Mouse (Mus musculus): ENCODE results near the gene Olfr221.

The Olfr221 gene

DNA sequence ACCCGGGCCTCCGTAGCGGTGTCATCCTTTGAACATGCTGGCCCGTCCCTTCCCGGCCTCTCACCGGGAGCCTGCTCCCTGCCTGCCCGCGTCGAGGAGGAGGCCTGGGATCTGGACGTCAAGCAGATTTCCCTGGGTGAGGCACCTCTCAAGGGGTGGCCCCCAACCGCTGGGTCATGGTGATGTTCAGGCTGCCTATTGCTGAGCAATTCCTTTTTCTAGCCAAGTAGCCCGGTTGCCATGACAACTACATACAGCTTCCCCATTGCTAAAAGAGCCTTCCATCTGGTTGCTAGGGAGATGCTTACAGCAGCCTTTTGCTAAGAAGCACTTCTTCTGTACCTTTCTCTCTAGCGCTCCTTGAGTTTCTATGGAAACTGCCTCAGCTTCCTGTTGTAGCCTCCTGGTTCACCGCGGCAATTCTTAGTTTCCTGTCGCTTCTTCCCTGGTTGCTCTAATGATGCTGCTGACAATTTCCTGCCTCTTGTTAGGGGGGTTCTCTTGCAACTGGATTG, 38.2 kb downstream of the Olfr221 start:
- DNase-seq (ENCODE audit: low spot score in 2 of 2): no peak

DNA sequence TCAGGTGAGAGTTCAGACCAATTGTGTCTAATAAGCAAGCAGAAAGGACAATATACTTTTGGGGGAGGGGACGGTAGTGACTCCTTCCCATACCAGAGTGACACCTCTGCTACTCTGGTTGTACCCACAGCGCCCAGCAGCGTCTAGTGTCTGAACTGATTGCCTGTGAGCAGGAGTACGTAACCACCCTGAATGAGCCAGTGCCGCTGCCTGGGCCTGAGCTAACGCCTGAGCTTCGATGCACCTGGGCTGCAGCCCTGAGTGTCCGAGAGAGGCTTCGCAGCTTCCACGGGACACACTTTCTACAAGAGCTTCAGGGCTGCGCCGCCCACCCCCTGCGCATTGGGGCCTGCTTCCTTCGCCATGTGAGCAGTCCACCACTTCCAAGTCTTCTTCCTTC, 44.8 kb downstream of the Olfr221 start:
- DNase-seq (ENCODE audit: low spot score in 2 of 2): no peak

DNA sequence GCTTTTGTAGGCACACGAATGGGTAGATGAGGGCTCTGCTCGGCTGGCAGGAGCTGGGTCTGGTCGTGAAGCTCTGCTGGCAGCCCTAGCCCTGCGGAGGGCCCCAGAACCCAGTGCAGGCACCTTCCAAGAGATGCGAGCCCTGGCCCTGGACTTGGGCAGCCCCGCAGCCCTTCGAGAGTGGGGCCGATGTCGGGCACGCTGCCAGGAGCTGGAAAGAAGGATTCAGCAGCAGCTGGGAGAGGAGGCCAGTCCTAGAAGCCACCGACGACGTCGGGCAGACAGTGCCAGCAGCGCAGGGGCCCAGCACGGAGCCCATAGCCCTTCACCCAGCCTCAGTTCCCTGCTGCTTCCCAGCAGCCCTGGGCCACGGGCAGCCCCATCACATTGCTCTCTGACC, 45.4 kb downstream of the Olfr221 start:
- DNase-seq (ENCODE audit: low spot score in 2 of 2): no peak

DNA sequence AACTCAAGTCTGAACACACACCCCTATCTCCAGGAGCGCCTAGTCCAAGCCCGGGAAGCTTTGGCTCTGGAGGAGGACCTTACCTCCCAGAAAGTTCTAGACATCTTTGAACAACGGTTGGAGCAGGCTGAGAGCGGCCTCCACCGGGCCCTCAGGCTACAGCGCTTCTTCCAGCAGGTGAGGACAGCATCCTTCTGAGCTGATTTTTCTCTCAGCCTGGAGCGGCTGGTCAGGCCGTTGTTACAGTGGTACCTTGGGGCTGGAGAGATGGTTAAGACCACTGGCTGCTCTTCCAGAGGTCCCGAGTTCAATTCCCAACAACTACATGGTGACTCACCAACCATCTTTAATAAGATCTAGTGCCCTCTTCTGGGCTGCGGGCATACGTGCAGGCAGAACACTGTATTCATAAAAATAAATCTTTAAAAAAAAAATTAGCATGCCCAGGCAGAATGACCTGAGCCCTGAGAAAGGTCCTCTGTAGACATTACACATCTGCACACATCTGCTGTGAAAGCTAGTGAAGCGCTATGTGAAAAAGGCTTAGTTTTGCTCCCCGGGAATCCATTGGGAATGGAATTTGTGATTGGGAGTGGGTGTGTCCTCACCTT, 45.9 kb downstream of the Olfr221 start:
- DNase-seq (ENCODE audit: low spot score in 2 of 2): no peak

DNA sequence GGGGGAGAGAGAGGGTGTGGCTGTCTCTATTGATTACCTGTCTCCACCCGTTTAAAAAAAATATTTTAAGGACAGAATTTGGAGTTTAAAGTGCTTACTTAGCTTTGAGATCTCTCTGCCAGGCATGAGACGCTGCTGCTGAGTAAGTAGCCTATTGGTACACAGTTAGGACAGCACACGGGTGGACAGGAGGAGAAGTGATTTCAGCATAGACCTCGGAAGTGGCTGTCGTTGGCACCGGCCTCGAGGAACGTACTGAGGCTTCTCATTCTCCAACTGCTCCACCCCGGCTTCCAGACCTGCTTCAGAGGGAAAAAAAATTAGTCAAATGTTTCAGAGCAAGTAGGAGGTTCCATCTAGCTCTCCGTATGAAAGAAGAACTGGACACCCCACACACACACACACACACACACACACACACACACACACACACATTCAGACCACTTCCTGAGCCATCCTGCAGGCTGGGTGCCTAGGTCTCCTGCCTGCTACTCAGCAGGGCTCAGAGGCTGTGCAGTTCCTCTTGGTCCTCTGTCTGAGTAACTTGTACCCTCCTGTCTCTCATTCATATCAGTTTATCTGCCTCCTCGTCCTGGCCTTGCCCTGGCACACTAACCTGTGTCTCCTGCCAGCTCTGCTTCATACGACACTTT, 46.9 kb downstream of the Olfr221 start:
- DNase-seq (ENCODE audit: low spot score in 2 of 2): no peak

DNA sequence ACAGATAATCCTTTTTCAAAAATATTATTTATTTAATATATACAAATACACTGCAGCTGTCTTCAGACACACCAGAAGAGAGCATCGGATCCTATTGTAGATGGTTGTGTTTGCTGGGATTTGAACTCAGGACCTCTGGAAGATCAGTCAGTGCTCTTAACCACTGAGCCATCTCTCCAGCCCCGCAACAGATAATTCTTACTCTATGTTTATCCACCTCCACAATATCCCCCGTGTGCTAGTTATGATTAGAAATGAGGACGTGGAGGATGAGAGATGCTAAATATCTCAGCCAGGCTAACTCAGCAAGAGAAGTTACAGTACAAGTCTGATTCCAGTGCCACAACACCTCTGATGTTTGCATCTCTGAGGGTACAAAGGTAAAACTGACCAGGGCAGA, 47.8 kb downstream of the Olfr221 start:
- no peak for DNase-seq (ENCODE audit: low spot score in 2 of 2)

DNA sequence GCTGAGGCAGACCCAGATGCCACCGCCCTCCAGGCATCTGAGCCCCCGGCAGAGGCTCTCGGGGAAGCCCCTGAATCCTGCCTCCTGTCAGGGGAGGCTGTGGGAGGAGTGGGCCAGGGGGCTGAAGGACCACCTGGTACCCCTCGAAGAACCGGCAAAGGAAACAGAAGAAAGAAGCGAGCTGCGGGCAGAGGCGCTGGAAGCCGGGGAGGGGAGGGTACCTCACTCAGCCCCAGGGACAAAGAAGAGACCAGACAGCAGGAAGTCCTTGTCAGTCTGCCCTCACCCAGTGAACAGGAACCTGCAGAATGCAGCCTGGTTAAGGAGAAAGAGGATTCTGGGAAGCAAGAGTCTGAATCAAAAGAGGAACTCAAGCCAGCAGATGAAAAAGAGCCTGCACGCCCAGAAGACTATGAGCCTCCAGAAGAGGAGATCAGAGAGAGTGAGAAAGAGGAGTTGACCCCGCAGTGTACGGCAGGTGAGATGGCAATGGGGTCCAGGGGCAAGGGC, 52.7 kb downstream of the Olfr221 start:
- DNase-seq (ENCODE audit: low spot score in 2 of 2): no peak

DNA sequence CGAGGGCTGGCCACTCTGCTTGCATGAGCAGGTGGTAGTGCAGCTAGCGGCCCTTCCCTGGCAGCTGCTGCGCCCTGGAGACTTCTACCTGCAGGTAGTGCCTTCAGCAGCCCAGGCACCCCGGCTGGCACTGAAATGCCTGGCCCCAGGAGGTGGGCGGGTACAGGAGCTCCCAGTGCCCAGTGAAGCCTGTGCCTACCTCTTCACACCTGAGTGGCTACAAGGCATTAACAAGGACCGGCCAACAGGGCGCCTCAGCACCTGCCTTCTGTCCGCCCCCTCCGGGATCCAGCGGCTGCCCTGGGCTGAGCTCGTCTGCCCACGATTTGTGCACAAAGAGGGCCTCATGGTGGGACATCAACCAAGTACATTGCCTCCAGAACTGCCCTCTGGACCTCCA, 53.5 kb downstream of the Olfr221 start:
- DNase-seq (ENCODE audit: low spot score in 2 of 2): no peak

DNA sequence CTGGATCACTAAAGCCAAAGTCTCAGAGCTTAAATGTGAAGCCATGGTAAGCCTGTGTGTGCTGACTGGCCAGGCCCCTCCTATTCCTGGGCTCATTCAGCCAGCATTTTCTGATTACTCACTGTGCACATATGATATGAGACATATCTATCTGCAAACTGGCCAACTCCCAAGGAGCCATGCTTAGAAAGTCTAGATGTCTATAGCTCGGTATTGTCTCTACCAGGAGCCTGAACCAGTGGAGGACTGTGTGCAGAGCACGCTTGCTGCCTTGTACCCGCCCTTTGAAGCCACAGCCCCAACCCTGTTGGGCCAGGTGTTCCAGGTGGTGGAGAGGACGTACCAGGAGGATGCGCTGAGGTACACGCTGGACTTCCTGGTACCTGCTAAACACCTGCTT, 55.1 kb downstream of the Olfr221 start:
- no peak for DNase-seq (ENCODE audit: low spot score in 2 of 2)

DNA sequence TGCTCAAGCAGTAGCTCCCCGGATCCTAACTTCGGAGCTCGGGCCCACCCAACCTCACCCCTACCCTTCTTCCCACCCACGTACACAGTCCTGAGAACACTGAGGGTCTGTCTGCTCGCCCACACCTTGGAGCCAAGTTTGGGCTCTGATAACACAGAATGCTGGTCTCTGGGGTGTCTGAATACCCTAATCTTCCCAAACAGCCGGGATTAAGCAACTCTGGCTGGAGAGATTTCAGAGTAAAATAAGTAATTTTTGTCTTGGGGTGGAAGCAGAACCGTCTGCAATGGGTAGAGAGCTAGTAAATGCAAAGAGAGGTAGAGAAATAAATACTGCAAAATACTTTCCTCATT, 56.1 kb downstream of the Olfr221 start:
- DNase-seq (ENCODE audit: low spot score in 2 of 2): no peak

DNA sequence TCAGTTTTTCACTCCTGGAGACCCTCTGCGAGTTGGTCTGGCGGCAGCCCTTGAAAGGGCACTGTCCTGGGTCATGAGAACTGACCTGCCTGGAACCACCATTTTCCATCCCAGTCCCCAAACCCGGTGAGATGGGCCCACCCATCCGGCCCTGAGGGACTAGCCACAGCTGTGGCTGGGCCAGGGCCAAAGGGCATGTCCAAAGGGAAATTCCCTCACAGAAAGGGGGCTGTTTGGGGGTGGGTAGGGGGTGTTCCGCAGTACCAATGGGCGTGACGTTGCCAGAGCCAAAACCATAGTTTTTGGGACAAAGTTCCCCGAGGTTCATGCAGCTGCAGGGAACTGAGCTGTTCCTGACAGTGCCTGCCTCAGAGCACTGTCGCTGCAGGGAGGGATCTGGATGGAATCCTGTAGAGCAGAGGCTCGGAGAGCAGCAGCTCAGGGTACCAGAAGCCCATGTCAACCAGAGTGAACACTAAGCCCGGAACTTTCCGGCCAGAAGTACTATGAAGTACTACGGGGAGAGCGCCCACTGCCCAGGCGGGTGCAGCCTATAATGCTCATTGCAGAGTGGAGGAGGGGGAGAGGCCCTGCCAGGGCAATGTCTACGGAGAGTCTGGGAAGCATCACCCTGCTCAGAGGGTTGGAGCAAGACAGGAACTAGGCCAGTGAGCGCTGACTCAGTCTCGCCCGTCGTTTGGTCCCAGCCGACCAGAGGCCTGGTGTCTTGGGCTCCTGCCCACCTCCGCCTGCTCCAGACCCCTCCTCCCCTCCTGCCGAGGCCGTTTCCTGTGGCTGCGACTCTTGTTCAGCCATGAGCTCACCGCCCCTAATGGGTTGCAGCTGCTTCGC, 56.7 kb downstream of the Olfr221 start:
- peak; percentile 87 for DNase-seq (ENCODE audit: low spot score in 2 of 2)

DNA sequence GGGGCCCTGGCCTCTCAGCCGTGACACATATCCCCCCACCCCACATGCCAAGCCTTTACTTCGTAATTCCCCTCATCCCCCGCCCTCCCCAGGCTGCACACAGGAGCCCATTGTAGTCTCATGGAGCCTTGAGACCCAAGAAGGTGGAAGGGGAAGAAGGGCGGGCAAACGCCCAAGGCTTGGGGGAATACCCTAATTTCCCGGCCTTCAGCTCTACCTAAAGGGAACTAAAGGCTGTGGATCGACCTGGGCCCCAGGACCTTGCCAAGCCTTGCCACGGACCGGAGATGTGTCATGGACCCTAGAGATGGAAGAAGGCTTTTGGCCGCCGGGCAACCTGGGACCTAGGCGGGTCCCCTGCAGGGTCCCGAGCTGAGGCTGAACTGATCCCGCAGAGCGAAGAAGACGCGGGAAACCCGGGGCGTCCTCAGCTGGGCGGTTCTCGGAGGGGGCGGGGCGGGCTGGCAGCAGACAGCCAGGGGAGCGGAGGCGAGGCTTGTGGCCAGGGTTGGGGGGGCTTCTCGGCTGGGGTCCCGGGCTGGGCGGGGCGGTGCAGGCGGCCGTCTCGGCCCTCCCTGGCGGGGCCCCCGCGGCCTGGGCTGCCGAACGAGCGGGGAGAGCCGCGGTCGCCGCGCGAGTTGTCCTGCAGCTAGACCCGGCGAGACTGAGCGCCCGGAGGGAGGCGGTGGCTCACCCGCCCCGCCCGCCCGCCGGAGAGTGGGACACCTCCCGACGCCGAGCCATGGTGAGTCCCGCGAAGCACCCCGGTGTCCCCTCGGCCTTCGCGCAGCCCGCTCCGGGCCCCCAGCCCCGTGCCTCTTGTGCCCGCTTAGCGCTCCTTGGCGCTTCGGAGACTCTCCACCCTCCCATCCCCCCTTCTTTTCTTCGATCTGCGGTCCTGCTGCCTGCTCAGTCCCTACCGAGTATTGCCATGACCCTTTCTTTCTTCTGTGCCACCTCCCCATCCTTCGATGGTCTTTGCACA, 57.7 kb downstream of the Olfr221 start, which contains the start of gene Arhgef40:
TSS of gene Arhgef40 (plus strand) at position 473 of the 985 bp plus-strand sequence.
- DNase-seq (ENCODE audit: low spot score in 2 of 2): peak; percentile 81 to 87

Measured in urinary bladder, postnatal 4 days (tissue).